Mouse (Mus musculus) hindbrain, embryonic 15.5 days (tissue): ENCODE data around the gene Mov10l1. TPM values are rescaled to one million over a fixed set of nuclear protein-coding genes. Genes with fewer than 3 reads are reported as not detected.

Experiments
- polyA plus RNA-seq: library from polyadenylated mRNA; unstranded; fragments of >200 nt; fragmentation: Nextera tagmentation; extraction: Ambion mirVana; gene quantifications from 2 replicates; pipeline ENCODE4 v1.2.1, GENCODE M21; 2015

Gene Mov10l1
- polyA plus RNA-seq, 1 experiment from 2014 or later, result not detected

Other genes starting within 250 kb of the Mov10l1 start
- gene Brd1, start 248.7 kb upstream of the Mov10l1 start, polyA plus RNA-seq, result 15.0 and 18.7 TPM in 2 replicates
- 14.6 and 15.0 TPM in 2 replicates for gene Zbed4, start 231.2 kb upstream of the Mov10l1 start, polyA plus RNA-seq
- 8.1 and 9.2 TPM in 2 replicates for gene Alg12, start 163.6 kb upstream of the Mov10l1 start, polyA plus RNA-seq
- gene Creld2, start 163.3 kb upstream of the Mov10l1 start, polyA plus RNA-seq, result 63.2 and 66.0 TPM in 2 replicates
- gene Pim3, start 120.7 kb upstream of the Mov10l1 start, polyA plus RNA-seq, result 69.2 and 69.3 TPM in 2 replicates
- gene Ttll8, start 28.5 kb upstream of the Mov10l1 start, polyA plus RNA-seq, result 0.08 and 0.14 TPM in 2 replicates
- 26.5 and 31.0 TPM in 2 replicates for gene Mlc1, start 3.9 kb upstream of the Mov10l1 start, polyA plus RNA-seq
- gene Panx2, start 76.8 kb downstream of the Mov10l1 start, polyA plus RNA-seq, result 7.9 and 9.2 TPM in 2 replicates
- gene Trabd, start 92.2 kb downstream of the Mov10l1 start, polyA plus RNA-seq, result 37.9 and 41.7 TPM in 2 replicates
- 20.1 and 21.3 TPM in 2 replicates for gene Selenoo, start 106.2 kb downstream of the Mov10l1 start, polyA plus RNA-seq
- 16.6 and 16.9 TPM in 2 replicates for gene Tubgcp6, start 140.2 kb downstream of the Mov10l1 start, polyA plus RNA-seq
- gene Hdac10, start 145.8 kb downstream of the Mov10l1 start, polyA plus RNA-seq, result 25.3 and 27.6 TPM in 2 replicates
- gene Mapk12, start 157.8 kb downstream of the Mov10l1 start, polyA plus RNA-seq, result 4.2 and 4.6 TPM in 2 replicates
- gene Mapk11, start 166.7 kb downstream of the Mov10l1 start, polyA plus RNA-seq, result 27.3 and 28.3 TPM in 2 replicates
- 90.7 and 105 TPM in 2 replicates for gene Plxnb2, start 197.9 kb downstream of the Mov10l1 start, polyA plus RNA-seq
- gene Dennd6b, start 213.6 kb downstream of the Mov10l1 start, polyA plus RNA-seq, result 80.4 and 93.7 TPM in 2 replicates
- gene Ppp6r2, start 228.6 kb downstream of the Mov10l1 start, polyA plus RNA-seq, result 71.3 and 73.4 TPM in 2 replicates